Mouse (Mus musculus) neural tube, embryonic 15.5 days (tissue): ENCODE measurements around the gene Map2k1. TPM values are rescaled to one million over a fixed set of nuclear protein-coding genes. Genes with fewer than 3 reads are reported as not detected.

Experiments used
- ATAC-seq: fragments of 200-750 bp; cut with Nextera tagmentation; 2 replicates; pipeline ENCODE4 v1.8.0; 2017; ENCODE audit warnings: mild to moderate bottlenecking, moderate TSS enrichment, moderate library complexity; ENCODE audit not compliant: low FRiP score
- H3K27ac ChIP-seq: fragments of 300-500 bp; sonication (generic); replicated peaks from 2 replicates; pipeline ENCODE4 v1.5.1; 2015; ENCODE audit warnings: mild to moderate bottlenecking, inconsistent platforms
- H3K27me3 ChIP-seq: fragments of 300-500 bp; sonication (generic); replicated peaks from 2 replicates; pipeline ENCODE4 v1.6.1; 2015; ENCODE audit warnings: inconsistent platforms
- H3K36me3 ChIP-seq: fragments of 300-500 bp; sonication (generic); 2 replicates; pipeline ENCODE4 v1.6.1; 2015; ENCODE audit warnings: inconsistent platforms
- H3K4me1 ChIP-seq: fragments of 300-500 bp; sonication (generic); 2 replicates; pipeline ENCODE4 v1.6.1; 2015; ENCODE audit warnings: inconsistent platforms
- H3K4me2 ChIP-seq: fragments of 300-500 bp; sonication (generic); 2 replicates; pipeline ENCODE4 v1.6.1; 2015; ENCODE audit warnings: inconsistent platforms, mild to moderate bottlenecking, moderate library complexity
- H3K4me3 ChIP-seq: fragments of 300-500 bp; sonication (generic); replicated peaks from 2 replicates; pipeline ENCODE4 v1.5.1; 2015; ENCODE audit warnings: mild to moderate bottlenecking, inconsistent platforms
- H3K9ac ChIP-seq: fragments of 300-500 bp; sonication (generic); replicated peaks from 2 replicates; pipeline ENCODE4 v1.6.1; 2015; ENCODE audit warnings: mild to moderate bottlenecking, inconsistent platforms
- H3K9me3 ChIP-seq: fragments of 300-500 bp; sonication (generic); replicated peaks from 2 replicates; pipeline ENCODE4 v1.6.1; 2016; ENCODE audit warnings: inconsistent platforms
- WGBS: fragments of 180-500 bp; shearing (Covaris S2); methylation state at CpG from one replicate; pipeline ENCODE4 v1.1.7; 2015; ENCODE audit warnings: mixed read lengths; 5-methylcytosine and 5-hydroxymethylcytosine counted together
- polyA plus RNA-seq: library from polyadenylated mRNA; unstranded; fragments of >200 nt; fragmentation: Nextera tagmentation; extraction: Ambion mirVana; gene quantifications from 2 replicates; pipeline ENCODE4 v1.2.1, GENCODE M21; 2015

Gene Map2k1
- polyA plus RNA-seq, 1 experiment from 2014 or later = 71.0 TPM

- Histone ChIP-seq H3K4me1 (no peaks in the 10 kb centered on the region), H3K4me2 (no peak overlapping the region), H3K27ac (no peak overlapping the region), H3K9ac (no peak overlapping the region), H3K9me3 (no peaks in the 10 kb centered on the region), H3K4me3 (no peak overlapping the region), H3K36me3 (no peaks in the 10 kb centered on the region), H3K27me3 (no peaks in the 10 kb centered on the region)
- 62% methylated on average over 2 of the region's 2 CpGs for WGBS
- ATAC-seq = no peak
Observed at GRCm38 (mm10) chr9:64222098-64222497, 31.3 kb downstream of the Map2k1 start.

GRCm38 (mm10) chr9:64221480-64221879 lies 32.0 kb downstream of the Map2k1 start:
- Histone ChIP-seq H3K27me3 (no peaks in the 10 kb centered on the region), H3K4me2 (no peak overlapping the region), H3K4me3 (no peak overlapping the region), H3K4me1 (no peaks in the 10 kb centered on the region), H3K27ac (no peak overlapping the region), H3K9me3 (no peaks in the 10 kb centered on the region), H3K9ac (no peak overlapping the region), H3K36me3 (no peaks in the 10 kb centered on the region)
- no peak for ATAC-seq
- 85% methylated on average over 3 of the region's 4 CpGs for WGBS

GRCm38 (mm10) chr9:64220603-64221002 lies 32.8 kb downstream of the Map2k1 start:
- Histone ChIP-seq H3K27me3 (no peaks in the 10 kb centered on the region), H3K27ac (no peak overlapping the region), H3K4me1 (no peaks in the 10 kb centered on the region), H3K4me2 (no peak overlapping the region), H3K36me3 (no peaks in the 10 kb centered on the region), H3K9ac (no peak overlapping the region), H3K9me3 (no peaks in the 10 kb centered on the region), H3K4me3 (no peak overlapping the region)
- 12% methylated on average over 1 of the region's 1 CpGs for WGBS
- no peak for ATAC-seq

GRCm38 (mm10) chr9:64219772-64220420 lies 33.5 kb downstream of the Map2k1 start:
- no peak overlapping the region for H3K4me2 ChIP-seq
- no peak overlapping the region for H3K27ac ChIP-seq
- ATAC-seq = no peak
- H3K4me1 ChIP-seq = no peaks in the 10 kb centered on the region
- H3K9ac ChIP-seq = no peak overlapping the region
- no peaks in the 10 kb centered on the region for H3K27me3 ChIP-seq
- no peaks in the 10 kb centered on the region for H3K9me3 ChIP-seq
- H3K4me3 ChIP-seq = no peak overlapping the region
- H3K36me3 ChIP-seq = no peaks in the 10 kb centered on the region
- 89% methylated on average over 10 of the region's 10 CpGs for WGBS

- Histone ChIP-seq H3K36me3 (no peaks in the 10 kb centered on the region), H3K4me1 (no peaks in the 10 kb centered on the region), H3K27ac (no peak overlapping the region), H3K9ac (no peak overlapping the region), H3K4me2 (no peak overlapping the region), H3K27me3 (no peaks in the 10 kb centered on the region), H3K9me3 (no peaks in the 10 kb centered on the region), H3K4me3 (no peak overlapping the region)
- ATAC-seq = no peak
- WGBS = 68% methylated on average over 1 of the region's 1 CpGs
Observed at GRCm38 (mm10) chr9:64219305-64219704, 34.1 kb downstream of the Map2k1 start.

- no peaks in the 10 kb centered on the region for H3K4me1 ChIP-seq
- H3K4me2 ChIP-seq = no peak overlapping the region
- no peaks in the 10 kb centered on the region for H3K9me3 ChIP-seq
- H3K27me3 ChIP-seq = no peaks in the 10 kb centered on the region
- no peak for ATAC-seq
- H3K36me3 ChIP-seq = no peaks in the 10 kb centered on the region; the same call in 1 of the 2 replicates
- no peak overlapping the region for H3K4me3 ChIP-seq
- no peak overlapping the region for H3K9ac ChIP-seq
- H3K27ac ChIP-seq = no peak overlapping the region
Observed at GRCm38 (mm10) chr9:64217887-64218286, 35.5 kb downstream of the Map2k1 start.

GRCm38 (mm10) chr9:64216641-64217040 lies 36.8 kb downstream of the Map2k1 start:
- no peaks in the 10 kb centered on the region for H3K27me3 ChIP-seq
- no peaks in the 10 kb centered on the region for H3K4me1 ChIP-seq
- peaks cover 6% of the 10 kb centered on the region; the same call in 1 of the 2 replicates for H3K36me3 ChIP-seq
- H3K9ac ChIP-seq = no peak overlapping the region
- no peak overlapping the region for H3K4me2 ChIP-seq
- no peak for ATAC-seq
- WGBS = 90% methylated on average over 2 of the region's 2 CpGs
- no peak overlapping the region for H3K27ac ChIP-seq
- H3K4me3 ChIP-seq = no peak overlapping the region
- H3K9me3 ChIP-seq = no peaks in the 10 kb centered on the region

GRCm38 (mm10) chr9:64216090-64216489 lies 37.3 kb downstream of the Map2k1 start:
- peaks cover 8% of the 10 kb centered on the region; the same call in 1 of the 2 replicates for H3K36me3 ChIP-seq
- no peak overlapping the region for H3K27ac ChIP-seq
- H3K4me3 ChIP-seq = no peak overlapping the region
- no peaks in the 10 kb centered on the region for H3K4me1 ChIP-seq
- H3K9me3 ChIP-seq = no peaks in the 10 kb centered on the region
- no peak overlapping the region for H3K4me2 ChIP-seq
- H3K27me3 ChIP-seq = no peaks in the 10 kb centered on the region
- ATAC-seq = no peak
- WGBS = 88% methylated on average over 4 of the region's 4 CpGs
- no peak overlapping the region for H3K9ac ChIP-seq

GRCm38 (mm10) chr9:64214452-64214851 lies 39.0 kb downstream of the Map2k1 start:
- Histone ChIP-seq H3K36me3 (peaks cover 15% of the 10 kb centered on the region; the same call in 1 of the 2 replicates), H3K9me3 (no peaks in the 10 kb centered on the region), H3K4me2 (no peak overlapping the region), H3K4me3 (no peak overlapping the region), H3K27ac (no peak overlapping the region), H3K27me3 (no peaks in the 10 kb centered on the region), H3K4me1 (no peaks in the 10 kb centered on the region), H3K9ac (no peak overlapping the region)
- ATAC-seq = no peak
- WGBS = 96% methylated on average over 17 of the region's 17 CpGs

- Histone ChIP-seq H3K9me3 (no peaks in the 10 kb centered on the region), H3K4me3 (no peak overlapping the region), H3K27me3 (no peaks in the 10 kb centered on the region), H3K9ac (no peak overlapping the region), H3K4me2 (no peak overlapping the region), H3K36me3 (peaks cover 41% of the 10 kb centered on the region), H3K4me1 (no peaks in the 10 kb centered on the region), H3K27ac (no peak overlapping the region)
- WGBS = 95% methylated on average over 3 of the region's 3 CpGs
- no peak for ATAC-seq
Observed at GRCm38 (mm10) chr9:64207509-64208084, 45.8 kb downstream of the Map2k1 start.

- Histone ChIP-seq H3K36me3 (peaks cover 23% of the 10 kb centered on the region), H3K4me1 (no peaks in the 10 kb centered on the region), H3K9ac (no peak overlapping the region), H3K27me3 (no peaks in the 10 kb centered on the region), H3K4me2 (no peak overlapping the region), H3K9me3 (no peaks in the 10 kb centered on the region), H3K4me3 (no peak overlapping the region), H3K27ac (no peak overlapping the region)
- ATAC-seq = no peak
Observed at GRCm38 (mm10) chr9:64202866-64203265, 50.6 kb downstream of the Map2k1 start.

GRCm38 (mm10) chr9:64202331-64202730 lies 51.1 kb downstream of the Map2k1 start:
- ATAC-seq = no peak
- H3K4me2 ChIP-seq = no peak overlapping the region
- H3K9me3 ChIP-seq = no peaks in the 10 kb centered on the region
- no peaks in the 10 kb centered on the region for H3K27me3 ChIP-seq
- H3K9ac ChIP-seq = no peak overlapping the region
- H3K36me3 ChIP-seq = peaks cover 23% of the 10 kb centered on the region
- no peaks in the 10 kb centered on the region for H3K4me1 ChIP-seq
- no peak overlapping the region for H3K4me3 ChIP-seq
- H3K27ac ChIP-seq = no peak overlapping the region
